In the genomic region with DNA sequence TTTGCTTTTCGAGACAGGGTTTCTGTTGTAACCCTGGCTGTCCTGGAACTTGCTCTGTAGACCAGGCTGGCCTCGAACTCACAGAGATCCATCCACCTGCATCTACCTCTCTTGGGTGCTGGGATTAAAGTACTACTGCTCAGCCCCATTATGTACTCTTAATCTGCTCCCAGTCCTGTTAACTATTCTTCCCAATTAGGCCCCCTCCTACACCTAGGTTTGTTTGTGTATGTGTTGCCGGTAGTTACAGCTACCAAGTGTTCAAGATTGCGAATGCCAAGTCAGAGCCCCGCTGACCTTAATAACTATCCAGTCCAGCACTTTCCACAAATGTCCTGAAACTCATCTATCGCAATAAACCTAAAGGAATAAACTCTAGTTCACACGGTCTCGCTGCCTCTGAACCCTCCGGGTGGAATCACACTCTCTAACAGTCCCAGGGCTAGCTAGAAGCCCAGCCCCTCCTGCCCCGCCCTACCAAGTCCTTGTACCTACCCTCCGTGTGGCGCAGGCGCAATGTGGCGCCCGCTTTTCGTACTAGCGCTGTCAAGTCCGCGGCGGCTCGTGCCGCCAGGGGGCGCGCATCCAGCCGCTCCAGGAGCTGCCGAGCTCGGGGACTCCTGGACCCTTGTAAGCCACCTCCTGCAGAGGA, we compare ENCODE assay signal across 8 mouse cellular contexts. TPM values are rescaled to one million over a fixed set of nuclear protein-coding genes. Genes with fewer than 3 reads are reported as not detected.
DNase-seq lines count a peak whose midpoint lies in the region; ATAC-seq lines count a peak whose summit lies in the region.

No protein-coding gene starts in this region.

- no peak overlapping the region for H3K27ac ChIP-seq in intestine, embryonic 14.5 days (ENCODE audit: low read depth)

- H3K36me3 ChIP-seq in intestine, embryonic 14.5 days (ENCODE audit: control insufficient read depth, insufficient read depth, low read length), result no peaks in the 10 kb centered on the region

- intact Hi-C loops in left cerebral cortex, postnatal 14 days (cut with DNase I), result no loop called here

- H3K4me3 ChIP-seq in intestine, embryonic 14.5 days (ENCODE audit: low read depth, low read length), result peak overlapping the region; percentile 18; the same call in 1 of the 2 replicates

- H3K4me2 ChIP-seq in intestine, embryonic 14.5 days (ENCODE audit: low read length), result peak overlapping the region; percentile 46

- DNase-seq in adrenal gland, adult 2 months, result peak; percentile 93
- peak; percentile 93 for DNase-seq in embryo, embryonic 11 days
- peak; percentile 87 for DNase-seq in gastrocnemius, postnatal 25 days
- DNase-seq in intestine, embryonic 14.5 days (ENCODE audit: low spot score), result peak; percentile 86
- DNase-seq in left cerebral cortex, postnatal 14 days (ENCODE audit: low spot score in 2 of 2), result peak; percentile 75 to 86
- peak; percentile 82 for DNase-seq in right cerebral cortex, postnatal 14 days
- peak; percentile 84 to 87 for DNase-seq in urinary bladder, postnatal 4 days (ENCODE audit: low spot score in 2 of 2)

- no peaks in the 10 kb centered on the region for H3K9me3 ChIP-seq in intestine, embryonic 14.5 days (ENCODE audit: control insufficient read depth, low read length)

- no peaks in the 10 kb centered on the region for H3K4me1 ChIP-seq in intestine, embryonic 14.5 days (replicated peaks; ENCODE audit: control insufficient read depth, insufficient read depth, low read length)

- WGBS in intestine, embryonic 14.5 days, result 20% methylated on average over 27 of the region's 27 CpGs

- H3K27me3 ChIP-seq in intestine, embryonic 14.5 days (replicated peaks; ENCODE audit: control insufficient read depth, insufficient read depth, low read length), result no peaks in the 10 kb centered on the region

- no peak overlapping the region for H3K9ac ChIP-seq in intestine, embryonic 14.5 days (ENCODE audit: low read length)

- ATAC-seq in intestine, embryonic 14.5 days (replicated peaks; ENCODE audit: low FRiP score, low TSS enrichment, low read depth), result peak; percentile 90
- peak; percentile 98 for ATAC-seq in megakaryocyte-erythroid progenitor cell, adult 5-6 weeks (replicated peaks; ENCODE audit: low FRiP score, low TSS enrichment, poor library complexity, severe bottlenecking)

RNA-seq across cellular contexts. Expression of a gene that starts 1.5 kb away (rescaled TPM):
- under 1 TPM; 0.35 to 0.76 TPM for total RNA-seq in adrenal gland, adult 2 months (2021)
- polyA plus RNA-seq in adrenal gland, adult 2 months (2012; rRNA removed), result 0.77 and 2.5 TPM in 2 replicates
- 10 to 100 TPM; 16.5 to 21.5 TPM for total RNA-seq in gastrocnemius, postnatal 25 days (2021)
- polyA plus RNA-seq in intestine, embryonic 14.5 days (2014; fragmentation: Nextera tagmentation; extraction: Ambion mirVana), result 0.39 and 0.57 TPM in 2 replicates
- total RNA-seq in left cerebral cortex, postnatal 14 days (2021), result under 1 TPM; 0.11 to 0.15 TPM
- total RNA-seq in megakaryocyte-erythroid progenitor cell, adult 5-6 weeks (2014; fragmentation: Nextera tagmentation), result 0.17 TPM in 1 of 2 replicates, not detected in the other
- total RNA-seq in megakaryocyte-erythroid progenitor cell, adult 5-6 weeks (2017), result not detected in 2 replicates

RNA-seq across cellular contexts. Expression of a gene that starts 8.3 kb away (rescaled TPM):
- total RNA-seq in adrenal gland, adult 2 months (2021), result 10 to 100 TPM; 72.7 to 93.7 TPM
- polyA plus RNA-seq in adrenal gland, adult 2 months (2012; rRNA removed), result 87.0 and 88.3 TPM in 2 replicates
- total RNA-seq in gastrocnemius, postnatal 25 days (2021), result 10 to 100 TPM; 25.4 to 27.2 TPM
- 238 TPM in 2 replicates for polyA plus RNA-seq in intestine, embryonic 14.5 days (2014; fragmentation: Nextera tagmentation; extraction: Ambion mirVana)
- 10 to 100 TPM in 1 of 2 experiments, 1 to 10 TPM in 1; 9.1 to 12.4 TPM for total RNA-seq in left cerebral cortex, postnatal 14 days (2021)
- total RNA-seq in megakaryocyte-erythroid progenitor cell, adult 5-6 weeks (2014; fragmentation: Nextera tagmentation), result 82.2 and 98.3 TPM in 2 replicates
- total RNA-seq in megakaryocyte-erythroid progenitor cell, adult 5-6 weeks (2017), result 26.5 and 29.9 TPM in 2 replicates

RNA-seq across cellular contexts. Expression of a gene that starts 17.4 kb away (rescaled TPM):
- 10 to 100 TPM; 55.7 to 58.4 TPM for total RNA-seq in adrenal gland, adult 2 months (2021)
- 4.2 and 5.4 TPM in 2 replicates for polyA plus RNA-seq in adrenal gland, adult 2 months (2012; rRNA removed)
- 10 to 100 TPM; 11.3 to 14.6 TPM for total RNA-seq in gastrocnemius, postnatal 25 days (2021)
- 33.6 and 38.0 TPM in 2 replicates for polyA plus RNA-seq in intestine, embryonic 14.5 days (2014; fragmentation: Nextera tagmentation; extraction: Ambion mirVana)
- total RNA-seq in left cerebral cortex, postnatal 14 days (2021), result 10 to 100 TPM; 33.7 to 34.6 TPM
- 28.3 and 53.3 TPM in 2 replicates for total RNA-seq in megakaryocyte-erythroid progenitor cell, adult 5-6 weeks (2014; fragmentation: Nextera tagmentation)
- 20.6 and 31.1 TPM in 2 replicates for total RNA-seq in megakaryocyte-erythroid progenitor cell, adult 5-6 weeks (2017)

RNA-seq across cellular contexts. Expression of a gene that starts 22.5 kb away (rescaled TPM):
- 10 to 100 TPM in 1 of 2 experiments, 1 to 10 TPM in 1; 10.0 to 12.3 TPM for total RNA-seq in adrenal gland, adult 2 months (2021)
- polyA plus RNA-seq in adrenal gland, adult 2 months (2012; rRNA removed), result 46.0 and 46.4 TPM in 2 replicates
- 10 to 100 TPM; 15.4 to 16.4 TPM for total RNA-seq in gastrocnemius, postnatal 25 days (2021)
- polyA plus RNA-seq in intestine, embryonic 14.5 days (2014; fragmentation: Nextera tagmentation; extraction: Ambion mirVana), result 6.5 and 8.2 TPM in 2 replicates
- 1 to 10 TPM; 1.3 to 1.8 TPM for total RNA-seq in left cerebral cortex, postnatal 14 days (2021)
- total RNA-seq in megakaryocyte-erythroid progenitor cell, adult 5-6 weeks (2014; fragmentation: Nextera tagmentation), result 4.7 and 7.8 TPM in 2 replicates
- total RNA-seq in megakaryocyte-erythroid progenitor cell, adult 5-6 weeks (2017), result 0.99 and 1.7 TPM in 2 replicates

RNA-seq across cellular contexts. Expression of a gene that starts 34.6 kb away (rescaled TPM):
- total RNA-seq in adrenal gland, adult 2 months (2021), result 10 to 100 TPM; 63.7 to 68.0 TPM
- polyA plus RNA-seq in adrenal gland, adult 2 months (2012; rRNA removed), result 51.1 and 51.5 TPM in 2 replicates
- 10 to 100 TPM; 21.8 to 27.6 TPM for total RNA-seq in gastrocnemius, postnatal 25 days (2021)
- 21.5 and 24.9 TPM in 2 replicates for polyA plus RNA-seq in intestine, embryonic 14.5 days (2014; fragmentation: Nextera tagmentation; extraction: Ambion mirVana)
- 10 to 100 TPM; 44.9 to 53.6 TPM for total RNA-seq in left cerebral cortex, postnatal 14 days (2021)
- total RNA-seq in megakaryocyte-erythroid progenitor cell, adult 5-6 weeks (2014; fragmentation: Nextera tagmentation), result 20.5 and 36.9 TPM in 2 replicates
- total RNA-seq in megakaryocyte-erythroid progenitor cell, adult 5-6 weeks (2017), result 20.2 and 23.8 TPM in 2 replicates

Comparison
In these comparisons a context has a peak if more than half of its experiments do, and no peak if none do; other contexts are left out.
1. RNA of a gene that starts 1.5 kb away (total RNA-seq): 16.5 to 21.5 TPM in gastrocnemius, postnatal 25 days; 0.35 to 0.76 TPM in adrenal gland, adult 2 months, 0.17 TPM in megakaryocyte-erythroid progenitor cell, adult 5-6 weeks and 0.11 to 0.15 TPM in left cerebral cortex, postnatal 14 days; every median in the first group is over 4 times any median in the second.
2. Peak in every context shown above with its lines, with median percentiles within 50 percentile points of each other: DNase-seq.